Mouse (Mus musculus) E14TG2a.4 (cell line): ENCODE data around the gene Thsd4.

Source experiments
- CTCF ChIP-seq: conservative IDR thresholded peaks from 2 replicates; pipeline ENCODE4 v1.5.1; 2014; ENCODE audit warnings: low read length
- POU5F1 ChIP-seq: IDR thresholded peaks from 2 replicates; pipeline ENCODE4 v1.6.1; 2014; ENCODE audit warnings: low read length, borderline replicate concordance

- TF ChIP-seq CTCF (no peak), POU5F1 (no peak)
Measured at GRCm38 (mm10) chr9:60216029-60216428, 305.8 kb downstream of the Thsd4 start.
